Mouse (Mus musculus) heart, embryonic 15.5 days (tissue): ENCODE measurements around the gene Zxdc. TPM values are rescaled to one million over a fixed set of nuclear protein-coding genes. Genes with fewer than 3 reads are reported as not detected.

ENCODE experiments used
- ATAC-seq: fragments of 200-750 bp; cut with Nextera tagmentation; replicated peaks from 2 replicates; pipeline ENCODE4 v1.8.0; 2017; ENCODE audit warnings: low read depth, moderate TSS enrichment; ENCODE audit not compliant: insufficient number of reproducible peaks, insufficient read depth, low FRiP score
- H3K27ac ChIP-seq: fragments of 300-500 bp; sonication (generic); 2 replicates; pipeline ENCODE4 v1.5.1; 2015; ENCODE audit warnings: mild to moderate bottlenecking, inconsistent platforms
- H3K27me3 ChIP-seq: fragments of 300-500 bp; sonication (generic); 2 replicates; pipeline ENCODE4 v1.6.1; 2015; ENCODE audit warnings: inconsistent platforms
- H3K36me3 ChIP-seq: fragments of 300-500 bp; sonication (generic); 2 replicates; pipeline ENCODE4 v1.6.1; 2015; ENCODE audit warnings: mild to moderate bottlenecking, inconsistent platforms
- H3K4me1 ChIP-seq: fragments of 300-500 bp; sonication (generic); replicated peaks from 2 replicates; pipeline ENCODE4 v1.6.1; 2015; ENCODE audit warnings: inconsistent platforms
- H3K4me2 ChIP-seq: fragments of 300-500 bp; sonication (generic); 2 replicates; pipeline ENCODE4 v1.6.1; 2015; ENCODE audit warnings: inconsistent platforms, mild to moderate bottlenecking, moderate library complexity
- H3K4me3 ChIP-seq: fragments of 300-500 bp; sonication (generic); 2 replicates; pipeline ENCODE4 v1.5.1; 2015; ENCODE audit warnings: mild to moderate bottlenecking, inconsistent platforms
- H3K9ac ChIP-seq: fragments of 300-500 bp; sonication (generic); 2 replicates; pipeline ENCODE4 v1.6.1; 2015; ENCODE audit warnings: mild to moderate bottlenecking, inconsistent platforms
- H3K9me3 ChIP-seq: fragments of 300-500 bp; sonication (generic); replicated peaks from 2 replicates; pipeline ENCODE4 v1.6.1; 2016; ENCODE audit warnings: inconsistent platforms
- WGBS: fragments of 180-500 bp; shearing (Covaris S2); methylation state at CpG from one replicate; pipeline ENCODE4 v1.1.7; 2015; ENCODE audit warnings: mixed read lengths; 5-methylcytosine and 5-hydroxymethylcytosine counted together
- polyA plus RNA-seq: library from polyadenylated mRNA; unstranded; fragments of >200 nt; fragmentation: Nextera tagmentation; extraction: Ambion mirVana; gene quantifications from 2 replicates; pipeline ENCODE4 v1.2.1, GENCODE M21; 2015

Zxdc gene
- polyA plus RNA-seq = 5.5 and 8.1 TPM in 2 replicates

GRCm38 (mm10) chr6:90368976-90369724 lies at the start of gene Zxdc:
Gene Zxdc (plus strand): TSS chr6:90369492.
- H3K27me3 ChIP-seq = no peaks in the 10 kb centered on the region
- 5% methylated on average over 41 of the region's 41 CpGs for WGBS
- peak within 1 kb of the TSS; percentile 88 for H3K27ac ChIP-seq
- H3K4me1 ChIP-seq = peaks cover 21% of the 10 kb centered on the region
- peak; percentile 98 for ATAC-seq
- H3K36me3 ChIP-seq = peaks cover 20% of the 10 kb centered on the region
- peak within 1 kb of the TSS; percentile 83 for H3K9ac ChIP-seq
- H3K9me3 ChIP-seq = no peaks in the 10 kb centered on the region
- peak within 1 kb of the TSS; percentile 78 for H3K4me3 ChIP-seq
- H3K4me2 ChIP-seq = peak within 1 kb of the TSS; percentile 96

- H3K27ac ChIP-seq = no peak overlapping the region
- no peak overlapping the region for H3K4me3 ChIP-seq
- WGBS = 85% methylated on average over 5 of the region's 5 CpGs
- no peak for ATAC-seq
- H3K9me3 ChIP-seq = no peaks in the 10 kb centered on the region
- no peaks in the 10 kb centered on the region for H3K36me3 ChIP-seq
- 0 out of 2 replicates have a peak, but pooled peaks cover 4% of the 10 kb centered on the region for H3K4me1 ChIP-seq
- peaks cover 13% of the 10 kb centered on the region; the same call in 1 of the 2 replicates for H3K27me3 ChIP-seq
- H3K9ac ChIP-seq = no peak overlapping the region
- no peak overlapping the region for H3K4me2 ChIP-seq
Measured at GRCm38 (mm10) chr6:90320429-90320828, 48.9 kb upstream of the Zxdc start.

- ATAC-seq = no peak
- Histone ChIP-seq H3K27ac (no peak overlapping the region), H3K4me2 (no peak overlapping the region), H3K9ac (no peak overlapping the region), H3K4me3 (no peak overlapping the region), H3K9me3 (no peaks in the 10 kb centered on the region), H3K27me3 (peaks cover 20% of the 10 kb centered on the region; the same call in 1 of the 2 replicates), H3K36me3 (no peaks in the 10 kb centered on the region), H3K4me1 (0 out of 2 replicates have a peak, but pooled peaks cover 4% of the 10 kb centered on the region)
- 45% methylated on average over 4 of the region's 4 CpGs for WGBS
Measured at GRCm38 (mm10) chr6:90321811-90322210, 47.5 kb upstream of the Zxdc start.

- no peak for ATAC-seq
- H3K27me3 ChIP-seq = peaks cover 23% of the 10 kb centered on the region; the same call in 1 of the 2 replicates
- no peak overlapping the region for H3K4me2 ChIP-seq
- H3K4me1 ChIP-seq = 0 out of 2 replicates have a peak, but pooled peaks cover 4% of the 10 kb centered on the region
- 67% methylated on average over 3 of the region's 3 CpGs for WGBS
- no peak overlapping the region for H3K4me3 ChIP-seq
- H3K36me3 ChIP-seq = no peaks in the 10 kb centered on the region
- no peak overlapping the region for H3K27ac ChIP-seq
- no peak overlapping the region for H3K9ac ChIP-seq
- no peaks in the 10 kb centered on the region for H3K9me3 ChIP-seq
Measured at GRCm38 (mm10) chr6:90324026-90324425, 45.3 kb upstream of the Zxdc start.

- no peak; the same call in 1 of the 2 replicates for ATAC-seq
- no peak overlapping the region for H3K4me3 ChIP-seq
Measured at GRCm38 (mm10) chr6:90324463-90324862, 44.8 kb upstream of the Zxdc start.

GRCm38 (mm10) chr6:90324991-90325390 lies 44.3 kb upstream of the Zxdc start, which contains the start of gene Chst13:
Gene Chst13 (minus strand): TSS chr6:90325185.
- no peak within 1 kb of the TSS for H3K27ac ChIP-seq
- H3K4me1 ChIP-seq = 0 out of 2 replicates have a peak, but pooled peaks cover 4% of the 10 kb centered on the region
- no peak; the same call in 1 of the 2 replicates for ATAC-seq
- H3K9me3 ChIP-seq = no peaks in the 10 kb centered on the region
- no peaks in the 10 kb centered on the region for H3K36me3 ChIP-seq
- H3K27me3 ChIP-seq = peaks cover 23% of the 10 kb centered on the region; the same call in 1 of the 2 replicates
- H3K4me3 ChIP-seq = peak within 1 kb of the TSS; percentile 29
- H3K4me2 ChIP-seq = peak within 1 kb of the TSS; percentile 62
- 0 out of 2 replicates have a peak within 1 kb of the TSS, but pooled peaks have one; percentile 17 for H3K9ac ChIP-seq
- 4% methylated on average over 22 of the region's 22 CpGs for WGBS

More at GRCm38 (mm10) chr6:90324463-90324862, 44.8 kb upstream of the Zxdc start:
- WGBS = 57% methylated on average over 3 of the region's 3 CpGs
- peaks cover 23% of the 10 kb centered on the region; the same call in 1 of the 2 replicates for H3K27me3 ChIP-seq
- no peaks in the 10 kb centered on the region for H3K36me3 ChIP-seq
- no peak overlapping the region for H3K9ac ChIP-seq
- peak overlapping the region; percentile 62 for H3K4me2 ChIP-seq
- H3K4me1 ChIP-seq = 0 out of 2 replicates have a peak, but pooled peaks cover 4% of the 10 kb centered on the region
- H3K27ac ChIP-seq = no peak overlapping the region
- H3K9me3 ChIP-seq = no peaks in the 10 kb centered on the region

GRCm38 (mm10) chr6:90327670-90328069 lies 41.6 kb upstream of the Zxdc start:
- Histone ChIP-seq H3K27me3 (peaks cover 23% of the 10 kb centered on the region; the same call in 1 of the 2 replicates), H3K36me3 (no peaks in the 10 kb centered on the region), H3K4me1 (0 out of 2 replicates have a peak, but pooled peaks cover 4% of the 10 kb centered on the region), H3K4me3 (no peak overlapping the region), H3K9me3 (no peaks in the 10 kb centered on the region), H3K9ac (no peak overlapping the region), H3K4me2 (no peak overlapping the region), H3K27ac (no peak overlapping the region)
- ATAC-seq = no peak
- 15% methylated on average over 6 of the region's 6 CpGs for WGBS

GRCm38 (mm10) chr6:90329953-90330352 lies 39.3 kb upstream of the Zxdc start:
- WGBS = 3% methylated on average over 1 of the region's 1 CpGs
- no peaks in the 10 kb centered on the region for H3K36me3 ChIP-seq

GRCm38 (mm10) chr6:90332561-90333425 lies 36.5 kb upstream of the Zxdc start, which contains the start of gene Uroc1:
Gene Uroc1 (plus strand): TSS chr6:90333284.
- no peak for ATAC-seq
- H3K36me3 ChIP-seq = no peaks in the 10 kb centered on the region
- no peaks in the 10 kb centered on the region for H3K9me3 ChIP-seq
- no peaks in the 10 kb centered on the region for H3K27me3 ChIP-seq
- no peak within 1 kb of the TSS for H3K9ac ChIP-seq
- 74% methylated on average over 7 of the region's 7 CpGs for WGBS
- no peak within 1 kb of the TSS for H3K4me2 ChIP-seq
- H3K4me3 ChIP-seq = no peak within 1 kb of the TSS
- no peaks in the 10 kb centered on the region for H3K4me1 ChIP-seq
- no peak within 1 kb of the TSS for H3K27ac ChIP-seq

More at GRCm38 (mm10) chr6:90329953-90330352, 39.3 kb upstream of the Zxdc start:
- H3K4me1 ChIP-seq = 0 out of 2 replicates have a peak, but pooled peaks cover 3% of the 10 kb centered on the region
- no peaks in the 10 kb centered on the region for H3K9me3 ChIP-seq
- ATAC-seq = no peak
- H3K27me3 ChIP-seq = peaks cover 15% of the 10 kb centered on the region; the same call in 1 of the 2 replicates
- no peak overlapping the region for H3K9ac ChIP-seq
- H3K4me2 ChIP-seq = no peak overlapping the region
- no peak overlapping the region for H3K4me3 ChIP-seq
- no peak overlapping the region for H3K27ac ChIP-seq

GRCm38 (mm10) chr6:90334244-90334643 lies 35.0 kb upstream of the Zxdc start:
- H3K27me3 ChIP-seq = no peaks in the 10 kb centered on the region
- no peaks in the 10 kb centered on the region for H3K9me3 ChIP-seq
- no peaks in the 10 kb centered on the region for H3K4me1 ChIP-seq
- H3K9ac ChIP-seq = no peak overlapping the region
- 74% methylated on average over 3 of the region's 3 CpGs for WGBS
- no peaks in the 10 kb centered on the region for H3K36me3 ChIP-seq
- no peak overlapping the region for H3K27ac ChIP-seq
- H3K4me2 ChIP-seq = no peak overlapping the region
- no peak overlapping the region for H3K4me3 ChIP-seq
- ATAC-seq = no peak

- 80% methylated on average over 2 of the region's 2 CpGs for WGBS
- H3K4me1 ChIP-seq = no peaks in the 10 kb centered on the region
- H3K36me3 ChIP-seq = no peaks in the 10 kb centered on the region
- ATAC-seq = no peak
- H3K4me2 ChIP-seq = no peak overlapping the region
- H3K9ac ChIP-seq = no peak overlapping the region
- H3K27me3 ChIP-seq = no peaks in the 10 kb centered on the region
- H3K27ac ChIP-seq = no peak overlapping the region
- H3K9me3 ChIP-seq = no peaks in the 10 kb centered on the region
- H3K4me3 ChIP-seq = no peak overlapping the region
Measured at GRCm38 (mm10) chr6:90342343-90342742, 26.9 kb upstream of the Zxdc start.
